Mouse (Mus musculus): ENCODE measurements around the gene Il1f10. TPM values are rescaled to one million over a fixed set of nuclear protein-coding genes. Genes with fewer than 3 reads are reported as not detected.
A peak's percentile ranks its signal among the peaks of the same experiment; 100 is the strongest.

The Il1f10 gene
- not detected in 2 replicates for polyA plus RNA-seq (2015; fragmentation: Nextera tagmentation; extraction: Ambion mirVana)

- ATAC-seq (no peak), DNase-seq (ENCODE audit: low spot score) (no peak)
- Histone ChIP-seq H3K9me3 (ENCODE audit: low read length) (no peaks in the 10 kb centered on the region), H3K4me1 (ENCODE audit: insufficient read depth, low read depth, low read length) (no peaks in the 10 kb centered on the region), H3K4me3 (ENCODE audit: low read depth, low read length) (no peak within 1 kb of the TSS), H3K4me2 (replicated peaks; ENCODE audit: low read depth, low read length) (no peak within 1 kb of the TSS), H3K27me3 (replicated peaks; ENCODE audit: insufficient read depth, low read length) (no peaks in the 10 kb centered on the region), H3K9ac (replicated peaks; ENCODE audit: low read depth) (no peak within 1 kb of the TSS), H3K27ac (ENCODE audit: low read length) (no peak within 1 kb of the TSS), H3K36me3 (ENCODE audit: insufficient read depth, low read length) (no peaks in the 10 kb centered on the region)
- TF ChIP-seq CTCF (IDR thresholded peaks at IDR 0.05) (no peak), EP300 (IDR thresholded peaks at IDR 0.05) (no peak)
- WGBS: 66% methylated on average over 5 of the region's 5 CpGs
These were observed at the start of gene Il1f10 for GRCm38 (mm10) chr2:24290896-24291295. Gene Il1f10 (plus strand): TSS chr2:24291196.

- no peak for ATAC-seq
- TF ChIP-seq EP300 (IDR thresholded peaks at IDR 0.05) (no peak), CTCF (IDR thresholded peaks at IDR 0.05) (no peak)
- H3K4me3 ChIP-seq (ENCODE audit: low read depth, low read length): no peak overlapping the region
- H3K27ac ChIP-seq (ENCODE audit: low read length): no peak overlapping the region
- no peaks in the 10 kb centered on the region for H3K36me3 ChIP-seq (ENCODE audit: insufficient read depth, low read length)
- 73% methylated on average over 1 of the region's 1 CpGs for WGBS
- no peak overlapping the region for H3K9ac ChIP-seq (replicated peaks; ENCODE audit: low read depth)
- DNase-seq (ENCODE audit: low spot score): no peak
- no peaks in the 10 kb centered on the region for H3K27me3 ChIP-seq (replicated peaks; ENCODE audit: insufficient read depth, low read length)
- no peak overlapping the region for H3K4me2 ChIP-seq (replicated peaks; ENCODE audit: low read depth, low read length)
- no peaks in the 10 kb centered on the region for H3K4me1 ChIP-seq (ENCODE audit: insufficient read depth, low read depth, low read length)
- no peaks in the 10 kb centered on the region for H3K9me3 ChIP-seq (ENCODE audit: low read length)
These were observed 23.5 kb upstream of the Il1f10 start for GRCm38 (mm10) chr2:24267503-24267902.

- Histone ChIP-seq H3K36me3 (ENCODE audit: insufficient read depth, low read length) (no peaks in the 10 kb centered on the region), H3K4me1 (ENCODE audit: insufficient read depth, low read depth, low read length) (no peaks in the 10 kb centered on the region), H3K9ac (replicated peaks; ENCODE audit: low read depth) (no peak overlapping the region), H3K27me3 (replicated peaks; ENCODE audit: insufficient read depth, low read length) (no peaks in the 10 kb centered on the region), H3K27ac (ENCODE audit: low read length) (no peak overlapping the region), H3K9me3 (ENCODE audit: low read length) (no peaks in the 10 kb centered on the region), H3K4me2 (replicated peaks; ENCODE audit: low read depth, low read length) (no peak overlapping the region), H3K4me3 (ENCODE audit: low read depth, low read length) (no peak overlapping the region)
- ATAC-seq (no peak), DNase-seq (ENCODE audit: low spot score) (no peak)
- no peak for TF ChIP-seq EP300 (IDR thresholded peaks at IDR 0.05)
- no peak for TF ChIP-seq CTCF (IDR thresholded peaks at IDR 0.05)
- 67% methylated on average over 2 of the region's 2 CpGs for WGBS
These were observed 17.4 kb upstream of the Il1f10 start for GRCm38 (mm10) chr2:24273619-24274018.

GRCm38 (mm10) chr2:24275146-24275545 lies 15.8 kb upstream of the Il1f10 start:
- no peak overlapping the region for H3K4me2 ChIP-seq (replicated peaks; ENCODE audit: low read depth, low read length)
- no peak overlapping the region for H3K4me3 ChIP-seq (ENCODE audit: low read depth, low read length)
- H3K27ac ChIP-seq (ENCODE audit: low read length): no peak overlapping the region
- H3K27me3 ChIP-seq (replicated peaks; ENCODE audit: insufficient read depth, low read length): no peaks in the 10 kb centered on the region
- no peaks in the 10 kb centered on the region for H3K9me3 ChIP-seq (ENCODE audit: low read length)
- H3K36me3 ChIP-seq (ENCODE audit: insufficient read depth, low read length): no peaks in the 10 kb centered on the region
- no peak for DNase-seq (ENCODE audit: low spot score)
- H3K9ac ChIP-seq (replicated peaks; ENCODE audit: low read depth): no peak overlapping the region
- no peaks in the 10 kb centered on the region for H3K4me1 ChIP-seq (ENCODE audit: insufficient read depth, low read depth, low read length)
- ATAC-seq: no peak
- WGBS: 31% methylated on average over 1 of the region's 1 CpGs
- TF ChIP-seq CTCF (IDR thresholded peaks at IDR 0.05): no peak

- ATAC-seq: no peak
- Histone ChIP-seq H3K27ac (ENCODE audit: low read length) (no peak within 1 kb of the TSS), H3K4me1 (ENCODE audit: insufficient read depth, low read depth, low read length) (no peaks in the 10 kb centered on the region), H3K9ac (replicated peaks; ENCODE audit: low read depth) (no peak within 1 kb of the TSS), H3K9me3 (ENCODE audit: low read length) (no peaks in the 10 kb centered on the region), H3K27me3 (replicated peaks; ENCODE audit: insufficient read depth, low read length) (no peaks in the 10 kb centered on the region), H3K4me2 (replicated peaks; ENCODE audit: low read depth, low read length) (no peak within 1 kb of the TSS), H3K36me3 (ENCODE audit: insufficient read depth, low read length) (no peaks in the 10 kb centered on the region), H3K4me3 (ENCODE audit: low read depth, low read length) (no peak within 1 kb of the TSS)
- DNase-seq (ENCODE audit: low spot score): no peak
- TF ChIP-seq EP300 (IDR thresholded peaks at IDR 0.05) (no peak), CTCF (IDR thresholded peaks at IDR 0.05) (no peak)
These were observed 14.3 kb upstream of the Il1f10 start, which contains the start of gene Il1f5 for GRCm38 (mm10) chr2:24276654-24277053. Gene Il1f5 (plus strand): TSS chr2:24276954.

- Histone ChIP-seq H3K4me2 (replicated peaks; ENCODE audit: low read depth, low read length) (no peak overlapping the region), H3K9me3 (ENCODE audit: low read length) (no peaks in the 10 kb centered on the region), H3K36me3 (ENCODE audit: insufficient read depth, low read length) (no peaks in the 10 kb centered on the region), H3K27me3 (replicated peaks; ENCODE audit: insufficient read depth, low read length) (no peaks in the 10 kb centered on the region), H3K4me1 (ENCODE audit: insufficient read depth, low read depth, low read length) (no peaks in the 10 kb centered on the region), H3K9ac (replicated peaks; ENCODE audit: low read depth) (no peak overlapping the region), H3K4me3 (ENCODE audit: low read depth, low read length) (no peak overlapping the region), H3K27ac (ENCODE audit: low read length) (no peak overlapping the region)
- TF ChIP-seq EP300 (IDR thresholded peaks at IDR 0.05) (no peak), CTCF (IDR thresholded peaks at IDR 0.05) (no peak)
- ATAC-seq: no peak
- DNase-seq (ENCODE audit: low spot score): no peak
- 20% methylated on average over 1 of the region's 1 CpGs for WGBS
These were observed 3.6 kb downstream of the Il1f10 start for GRCm38 (mm10) chr2:24294616-24295015.

- Histone ChIP-seq H3K27ac (ENCODE audit: low read length) (no peak overlapping the region), H3K36me3 (ENCODE audit: insufficient read depth, low read length) (no peaks in the 10 kb centered on the region), H3K4me2 (replicated peaks; ENCODE audit: low read depth, low read length) (no peak overlapping the region), H3K4me1 (ENCODE audit: insufficient read depth, low read depth, low read length) (no peaks in the 10 kb centered on the region), H3K9me3 (ENCODE audit: low read length) (no peaks in the 10 kb centered on the region), H3K9ac (replicated peaks; ENCODE audit: low read depth) (no peak overlapping the region), H3K4me3 (ENCODE audit: low read depth, low read length) (no peak overlapping the region), H3K27me3 (replicated peaks; ENCODE audit: insufficient read depth, low read length) (no peaks in the 10 kb centered on the region)
- no peak for TF ChIP-seq EP300 (IDR thresholded peaks at IDR 0.05)
- peak; percentile 79 for TF ChIP-seq CTCF (IDR thresholded peaks at IDR 0.05)
- DNase-seq (ENCODE audit: low spot score): peak; percentile 67
- no peak for ATAC-seq
- WGBS: 7% methylated on average over 3 of the region's 3 CpGs
These were observed 5.8 kb downstream of the Il1f10 start for GRCm38 (mm10) chr2:24296837-24297236.
